Mouse (Mus musculus) brain, embryonic 14.5 days (tissue): ENCODE data around the gene Zfp280b.

Experiments
- CTCF ChIP-seq: fragments of 200-500 bp; IDR thresholded peaks from 2 replicates; pipeline ENCODE4 v1.5.1; 2012; ENCODE audit warnings: inconsistent platforms, mild to moderate bottlenecking, moderate library complexity, borderline replicate concordance; ENCODE audit not compliant: insufficient read depth, insufficient read length; ENCODE audit errors: extremely low read depth
- POLR2A ChIP-seq: fragments of 200-500 bp; IDR thresholded peaks from 2 replicates; pipeline ENCODE4 v1.6.1; 2012; ENCODE audit warnings: mild to moderate bottlenecking, inconsistent platforms, borderline replicate concordance; ENCODE audit not compliant: poor library complexity, insufficient read depth, insufficient read length, severe bottlenecking; ENCODE audit errors: extremely low read depth

DNA sequence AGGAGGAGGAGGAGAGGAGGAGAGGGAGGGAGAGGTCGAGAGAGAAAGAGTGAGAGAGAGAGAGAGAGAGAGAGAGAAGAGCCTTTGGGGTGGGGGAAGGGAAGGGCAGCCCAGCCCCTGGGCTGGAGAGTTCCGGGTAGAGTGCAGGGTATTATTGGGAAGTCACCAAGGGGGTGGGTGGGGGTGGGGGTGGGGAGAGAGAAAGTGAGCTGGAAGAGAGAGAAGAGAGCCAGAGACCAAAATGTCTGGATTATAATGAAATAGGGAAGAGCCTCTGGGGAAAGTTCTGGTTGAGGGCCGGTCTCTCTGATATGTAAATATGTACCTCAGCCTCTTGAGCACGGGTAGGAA, 4.5 kb upstream of the Zfp280b start:
- TF ChIP-seq POLR2A (no peak), CTCF (no peak)
